Mouse (Mus musculus) fat pad, adult 2 months (tissue): ENCODE results near the gene Armh3.
"Not testable (repeated sequence)": the region's sequence is repeated elsewhere in the genome, so short reads cannot be mapped to it uniquely, and the experiment has no call there.

ENCODE experiments used
- DNase-seq: peaks from one replicate; pipeline ENCODE4 v3.0.0-alpha.2; 2011; ENCODE audit warnings: low read depth, low spot score; ENCODE audit errors: extremely low read depth

Armh3 gene

GRCm38 (mm10) chr19:45826146-45826545 lies 172.1 kb downstream of the Armh3 start:
- DNase-seq, result no peak

GRCm38 (mm10) chr19:45821832-45822231 lies 176.5 kb downstream of the Armh3 start:
- no peak for DNase-seq

- no peak for DNase-seq
Measured at GRCm38 (mm10) chr19:45817816-45818490, 180.3 kb downstream of the Armh3 start.

- no peak for DNase-seq
Measured at GRCm38 (mm10) chr19:45816727-45817126, 181.6 kb downstream of the Armh3 start.

- DNase-seq, result no peak
Measured at GRCm38 (mm10) chr19:45815831-45816405, 182.4 kb downstream of the Armh3 start, which contains the start of gene Kcnip2. Kcnip2 (minus strand) TSS chr19:45816061.

GRCm38 (mm10) chr19:45815170-45815569 lies 183.1 kb downstream of the Armh3 start:
- DNase-seq, result no peak

GRCm38 (mm10) chr19:45813801-45814200 lies 184.5 kb downstream of the Armh3 start:
- DNase-seq, result no peak

- DNase-seq, result no peak
Measured at GRCm38 (mm10) chr19:45813263-45813662, 185.0 kb downstream of the Armh3 start.

GRCm38 (mm10) chr19:45812673-45813252 lies 185.5 kb downstream of the Armh3 start:
- no peak for DNase-seq

GRCm38 (mm10) chr19:45812115-45812514 lies 186.2 kb downstream of the Armh3 start:
- DNase-seq, result no peak

- no peak for DNase-seq
Measured at GRCm38 (mm10) chr19:45811028-45811674, 187.1 kb downstream of the Armh3 start.

- no peak for DNase-seq
Measured at GRCm38 (mm10) chr19:45807732-45808131, 190.6 kb downstream of the Armh3 start.

GRCm38 (mm10) chr19:45805817-45806216 lies 192.5 kb downstream of the Armh3 start:
- DNase-seq, result not testable (repeated sequence)

- DNase-seq, result no peak
Measured at GRCm38 (mm10) chr19:45804593-45805368, 193.5 kb downstream of the Armh3 start.

GRCm38 (mm10) chr19:45803408-45803807 lies 194.9 kb downstream of the Armh3 start:
- DNase-seq, result no peak

- no peak for DNase-seq
Measured at GRCm38 (mm10) chr19:45802702-45803101, 195.6 kb downstream of the Armh3 start.

- no peak for DNase-seq
Measured at GRCm38 (mm10) chr19:45796879-45797278, 201.4 kb downstream of the Armh3 start.

GRCm38 (mm10) chr19:45796061-45796556 lies 202.2 kb downstream of the Armh3 start:
- DNase-seq, result peak; percentile 40

GRCm38 (mm10) chr19:45795406-45795944 lies 202.8 kb downstream of the Armh3 start:
- peak; percentile 18 for DNase-seq

- no peak for DNase-seq
Measured at GRCm38 (mm10) chr19:45794718-45795117, 203.6 kb downstream of the Armh3 start.

- no peak for DNase-seq
Measured at GRCm38 (mm10) chr19:45792404-45792803, 205.9 kb downstream of the Armh3 start.
